21 mouse cellular contexts compared by ENCODE assay signal in genomic region chr3:70860909-70861675, GRCm38 (mm10).
DNase-seq lines count a peak whose midpoint lies in the region; ATAC-seq lines count a peak whose summit lies in the region.
"Had no signal": no experiment of that assay in that cellular context is flagged by ENCODE, and none has a peak within 500 bp of the region (broad histone marks: within the 10 kb centered on the region; RNA-seq: fewer than 3 reads in every experiment).

No protein-coding gene starts in this region.

- no peak overlapping the region for H3K4me2 ChIP-seq in forebrain, embryonic 13.5 days
- H3K4me2 ChIP-seq in midbrain, embryonic 14.5 days (ENCODE audit: low read length), result no peak overlapping the region
- H3K4me2 ChIP-seq: heart, embryonic 15.5 days; lung, embryonic 14.5 days had no signal

- ATAC-seq in forebrain, embryonic 13.5 days, result peak; percentile 92
- ATAC-seq in midbrain, embryonic 14.5 days (ENCODE audit: low FRiP score, low TSS enrichment), result no peak
- ATAC-seq: intestine, postnatal 0 days had no signal

- no peaks in the 10 kb centered on the region for H3K27me3 ChIP-seq in forebrain, embryonic 13.5 days
- no peaks in the 10 kb centered on the region for H3K27me3 ChIP-seq in forebrain, embryonic 10.5 days (ENCODE audit: poor library complexity, severe bottlenecking)
- no peaks in the 10 kb centered on the region for H3K27me3 ChIP-seq in midbrain, embryonic 14.5 days (ENCODE audit: control insufficient read depth, insufficient read depth, low read length)
- H3K27me3 ChIP-seq in midbrain, embryonic 10.5 days (ENCODE audit: low read depth, poor library complexity, severe bottlenecking), result no peaks in the 10 kb centered on the region
- H3K27me3 ChIP-seq: heart, embryonic 15.5 days had no signal

- no peaks in the 10 kb centered on the region for H3K9me3 ChIP-seq in forebrain, embryonic 13.5 days (replicated peaks)
- no peaks in the 10 kb centered on the region for H3K9me3 ChIP-seq in forebrain, embryonic 10.5 days
- H3K9me3 ChIP-seq in midbrain, embryonic 14.5 days (ENCODE audit: control insufficient read depth, low read length), result no peaks in the 10 kb centered on the region
- no peaks in the 10 kb centered on the region for H3K9me3 ChIP-seq in midbrain, embryonic 10.5 days (replicated peaks)
- H3K9me3 ChIP-seq: heart, embryonic 15.5 days had no signal

- no peaks in the 10 kb centered on the region for H3K36me3 ChIP-seq in forebrain, embryonic 13.5 days (ENCODE audit: poor library complexity, severe bottlenecking)
- no peaks in the 10 kb centered on the region for H3K36me3 ChIP-seq in forebrain, embryonic 10.5 days (replicated peaks)
- no peaks in the 10 kb centered on the region for H3K36me3 ChIP-seq in midbrain, embryonic 14.5 days (ENCODE audit: control insufficient read depth, insufficient read depth, low read length)
- no peaks in the 10 kb centered on the region for H3K36me3 ChIP-seq in midbrain, embryonic 10.5 days
- H3K36me3 ChIP-seq: heart, embryonic 15.5 days had no signal

- no peak for DNase-seq in forebrain, embryonic 10.5 days (ENCODE audit: extremely low spot score, low spot score)
- peak; percentile 33 for DNase-seq in midbrain, embryonic 14.5 days
- no peak for DNase-seq in midbrain, embryonic 10.5 days (ENCODE audit: low spot score)
- peak; percentile 33 to 57 for DNase-seq in layer of hippocampus, adult 18-20 months (ENCODE audit: low spot score in 2 of 2)
- peak; percentile 13 to 25 for DNase-seq in layer of hippocampus, postnatal 36 days
- DNase-seq in right cerebral cortex, postnatal 36 days (ENCODE audit: low spot score in 2 of 2), result no peak
- DNase-seq in thymus, adult 18-20 months, result no peak
- DNase-seq: adrenal gland, postnatal 10 days; cerebellum, adult 11 months; cerebellum, adult 9-11 months; heart, postnatal 4 days; kidney, postnatal 25 days; lung, embryonic 14.5 days; right cerebral cortex, postnatal 14 days; spleen, adult 18-20 months; thymus, postnatal 14 days had no signal

- no peak overlapping the region for H3K9ac ChIP-seq in forebrain, embryonic 13.5 days
- no peak overlapping the region for H3K9ac ChIP-seq in midbrain, embryonic 14.5 days (replicated peaks; ENCODE audit: low read length)
- H3K9ac ChIP-seq: heart, embryonic 15.5 days; liver, embryonic 14.5 days; lung, embryonic 14.5 days had no signal

- H3K4me3 ChIP-seq in forebrain, embryonic 13.5 days, result no peak overlapping the region
- no peak overlapping the region for H3K4me3 ChIP-seq in forebrain, embryonic 10.5 days
- no peak overlapping the region for H3K4me3 ChIP-seq in midbrain, embryonic 14.5 days (replicated peaks; ENCODE audit: low read depth, low read length)
- no peak overlapping the region for H3K4me3 ChIP-seq in midbrain, embryonic 10.5 days
- H3K4me3 ChIP-seq: heart, embryonic 15.5 days; left cerebral cortex, adult 2 months had no signal

- H3K27ac ChIP-seq in forebrain, embryonic 13.5 days, result peak overlapping the region; percentile 35
- no peak overlapping the region for H3K27ac ChIP-seq in forebrain, embryonic 10.5 days
- H3K27ac ChIP-seq in midbrain, embryonic 14.5 days (replicated peaks; ENCODE audit: low read depth, low read length), result no peak overlapping the region
- no peak overlapping the region for H3K27ac ChIP-seq in midbrain, embryonic 10.5 days (replicated peaks)
- H3K27ac ChIP-seq: heart, embryonic 15.5 days; left cerebral cortex, adult 2 months; liver, embryonic 14.5 days had no signal

- 61% methylated on average over 8 of the region's 8 CpGs for WGBS in forebrain, embryonic 13.5 days
- WGBS in forebrain, embryonic 10.5 days, result 81% methylated on average over 8 of the region's 8 CpGs
- 57% methylated on average over 8 of the region's 8 CpGs for WGBS in midbrain, embryonic 14.5 days
- 84% methylated on average over 8 of the region's 8 CpGs for WGBS in midbrain, embryonic 10.5 days

- H3K4me1 ChIP-seq in forebrain, embryonic 13.5 days, result no peaks in the 10 kb centered on the region
- H3K4me1 ChIP-seq in forebrain, embryonic 10.5 days, result no peaks in the 10 kb centered on the region
- no peaks in the 10 kb centered on the region for H3K4me1 ChIP-seq in midbrain, embryonic 14.5 days (ENCODE audit: control insufficient read depth, insufficient read depth, low read length)
- H3K4me1 ChIP-seq in midbrain, embryonic 10.5 days, result no peaks in the 10 kb centered on the region
- H3K4me1 ChIP-seq: heart, embryonic 15.5 days had no signal

Comparison
In these comparisons a context has a peak if more than half of its experiments do, and no peak if none do; other contexts are left out.
1. DNase-seq: peak in midbrain, embryonic 14.5 days (single experiment), layer of hippocampus, adult 18-20 months (2 of 2) and layer of hippocampus, postnatal 36 days (2 of 2); none in forebrain, embryonic 10.5 days (single experiment), midbrain, embryonic 10.5 days (single experiment), right cerebral cortex, postnatal 36 days (0 of 2) and thymus, adult 18-20 months (0 of 2).